ENCODE assay signal across 19 mouse cellular contexts in genomic region chr1:191281171-191281570, GRCm38 (mm10). TPM values are rescaled to one million over a fixed set of nuclear protein-coding genes. Genes with fewer than 3 reads are reported as not detected.
DNase-seq lines count a peak whose midpoint lies in the region; ATAC-seq and TF ChIP-seq lines count a peak whose summit lies in the region.
"Had no signal": no experiment of that assay in that cellular context is flagged by ENCODE, and none has a peak within 500 bp of the region (broad histone marks: within the 10 kb centered on the region; RNA-seq: fewer than 3 reads in every experiment).

No protein-coding gene starts in this region.

- no peak overlapping the region for H3K27ac ChIP-seq in liver, adult 2 months (replicated peaks; ENCODE audit: insufficient read depth, low read depth, low read length)
- no peak overlapping the region for H3K27ac ChIP-seq in liver, embryonic 11.5 days (ENCODE audit: low read depth, low read length)
- H3K27ac ChIP-seq: forebrain, embryonic 15.5 days; hindbrain, embryonic 12.5 days; limb, embryonic 12.5 days; neural tube, embryonic 15.5 days had no signal

- peak; percentile 14 for DNase-seq in liver, adult 2 months (ENCODE audit: extremely low read depth, low read depth, low spot score)
- DNase-seq in liver, embryonic 11.5 days (ENCODE audit: low spot score): no peak
- DNase-seq in G1E (ENCODE audit: low spot score): no peak
- DNase-seq in adrenal gland, postnatal 4 days (ENCODE audit: low spot score in 2 of 2): no peak
- no peak for DNase-seq in cerebellum, adult 8-10 months
- no peak for DNase-seq in adrenal gland, postnatal 10 days
- DNase-seq: gastrocnemius, postnatal 14 days; kidney, postnatal 25 days; spleen, adult 18-20 months had no signal

- H3K9ac ChIP-seq in liver, adult 2 months (ENCODE audit: low read depth, low read length): no peak overlapping the region
- no peak overlapping the region for H3K9ac ChIP-seq in liver, embryonic 11.5 days (ENCODE audit: low read depth, low read length)
- H3K9ac ChIP-seq: forebrain, embryonic 15.5 days; heart, embryonic 12.5 days; hindbrain, embryonic 12.5 days; limb, embryonic 12.5 days; lung, embryonic 15.5 days; neural tube, embryonic 15.5 days had no signal

- 78% methylated on average over 7 of the region's 7 CpGs for WGBS in liver, adult 2 months
- 49% methylated on average over 7 of the region's 7 CpGs for WGBS in liver, embryonic 11.5 days

- H3K9me3 ChIP-seq in liver, embryonic 11.5 days (ENCODE audit: control insufficient read depth, low read length): no peaks in the 10 kb centered on the region
- H3K9me3 ChIP-seq in G1E (replicated peaks): no peaks in the 10 kb centered on the region
- H3K9me3 ChIP-seq: forebrain, embryonic 15.5 days; heart, embryonic 12.5 days; hindbrain, embryonic 12.5 days; lung, embryonic 15.5 days; neural tube, embryonic 15.5 days had no signal

- no peaks in the 10 kb centered on the region for H3K79me2 ChIP-seq in liver, adult 2 months (ENCODE audit: control insufficient read depth, insufficient read depth, low read length)

- no peaks in the 10 kb centered on the region for H3K27me3 ChIP-seq in liver, adult 2 months (ENCODE audit: control insufficient read depth, insufficient read depth, low read length)
- no peaks in the 10 kb centered on the region for H3K27me3 ChIP-seq in liver, embryonic 11.5 days (replicated peaks; ENCODE audit: control insufficient read depth, insufficient read depth, low read length)
- peaks cover 40% of the 10 kb centered on the region for H3K27me3 ChIP-seq in G1E (ENCODE audit: insufficient read depth, low read length)
- H3K27me3 ChIP-seq: forebrain, embryonic 15.5 days; heart, embryonic 12.5 days; hindbrain, embryonic 12.5 days; limb, embryonic 12.5 days; lung, embryonic 15.5 days; neural tube, embryonic 15.5 days had no signal

- no peak overlapping the region for H3K4me2 ChIP-seq in liver, embryonic 11.5 days
- H3K4me2 ChIP-seq: forebrain, embryonic 15.5 days; heart, embryonic 12.5 days; hindbrain, embryonic 12.5 days; limb, embryonic 12.5 days; lung, embryonic 15.5 days; neural tube, embryonic 15.5 days had no signal

- no peaks in the 10 kb centered on the region for H3K36me3 ChIP-seq in liver, adult 2 months (ENCODE audit: control insufficient read depth, insufficient read depth, low read length)
- H3K36me3 ChIP-seq in liver, embryonic 11.5 days (ENCODE audit: control insufficient read depth, insufficient read depth, low read length): no peaks in the 10 kb centered on the region
- no peaks in the 10 kb centered on the region for H3K36me3 ChIP-seq in G1E (replicated peaks)
- H3K36me3 ChIP-seq: forebrain, embryonic 15.5 days; heart, embryonic 12.5 days; hindbrain, embryonic 12.5 days; limb, embryonic 12.5 days; lung, embryonic 15.5 days; neural tube, embryonic 15.5 days had no signal

- no peak overlapping the region for H3K4me3 ChIP-seq in liver, adult 2 months (ENCODE audit: insufficient read depth, low read depth, low read length)
- H3K4me3 ChIP-seq in liver, embryonic 11.5 days (ENCODE audit: low read depth, low read length): no peak overlapping the region
- no peak overlapping the region for H3K4me3 ChIP-seq in G1E (ENCODE audit: low read depth, low read length)
- H3K4me3 ChIP-seq: forebrain, embryonic 15.5 days; heart, embryonic 12.5 days; hindbrain, embryonic 12.5 days; limb, embryonic 12.5 days; lung, embryonic 15.5 days; neural tube, embryonic 15.5 days had no signal

- no peaks in the 10 kb centered on the region; the same call in 1 of the 2 replicates for H3K4me1 ChIP-seq in liver, adult 2 months (ENCODE audit: control insufficient read depth, insufficient read depth, low read length)
- peaks cover 4% of the 10 kb centered on the region for H3K4me1 ChIP-seq in liver, embryonic 11.5 days (replicated peaks; ENCODE audit: control insufficient read depth, insufficient read depth, low read length)
- H3K4me1 ChIP-seq in G1E (ENCODE audit: insufficient read depth, low read depth, low read length): 0 out of 2 replicates have a peak, but pooled peaks cover 2% of the 10 kb centered on the region
- H3K4me1 ChIP-seq: forebrain, embryonic 15.5 days; hindbrain, embryonic 12.5 days; limb, embryonic 12.5 days; neural tube, embryonic 15.5 days had no signal

- no peak for TF ChIP-seq POLR2A in liver, adult 2 months (IDR thresholded peaks at IDR 0.05; ENCODE audit: extremely low read depth, insufficient read depth, low read length)

- no peak for ATAC-seq in liver, embryonic 11.5 days (replicated peaks; ENCODE audit: low FRiP score)
- ATAC-seq in G1E (ENCODE audit: extremely low read depth, insufficient number of reproducible peaks, low FRiP score, poor library complexity, severe bottlenecking): peak; percentile 60
- ATAC-seq in common myeloid progenitor, adult 5-6 weeks (replicated peaks; ENCODE audit: low read depth, poor library complexity, severe bottlenecking): peak; percentile 92
- ATAC-seq in megakaryocyte progenitor cell, adult 5-6 weeks (replicated peaks; ENCODE audit: poor library complexity): peak; percentile 87
- ATAC-seq: activated CD4-positive, CD25-positive, alpha-beta regulatory T cell, adult 4 months; forebrain, embryonic 15.5 days; intestine, embryonic 16.5 days had no signal

- no peak for TF ChIP-seq CTCF in liver, adult 2 months (IDR thresholded peaks at IDR 0.05; ENCODE audit: low read depth, low read length)
- no peak for TF ChIP-seq CTCF in G1E (IDR thresholded peaks at IDR 0.05; ENCODE audit: low read depth, low read length)

RNA-seq across cellular contexts. Expression of gene Nenf, which starts 36.8 kb away (rescaled TPM):
- 21.0 and 24.3 TPM in 2 replicates for total RNA-seq in liver, adult 2 months (2014; rRNA removed)
- polyA plus RNA-seq in liver, adult 2 months (2012; rRNA removed): 22.2 and 31.5 TPM in 2 replicates
- polyA plus RNA-seq in liver, embryonic 11.5 days (2014; fragmentation: Nextera tagmentation; extraction: Ambion mirVana): 53.6 and 56.4 TPM in 2 replicates
- total RNA-seq in G1E (2014; fragmentation: Nextera tagmentation): 50.9 and 65.1 TPM in 2 replicates
- total RNA-seq in G1E (2017): 24.7 and 34.0 TPM in 2 replicates
- polyA plus RNA-seq in G1E (2012): 52.0 and 60.8 TPM in 2 replicates
- total RNA-seq in common myeloid progenitor, adult 5-6 weeks (2017): 15.9 and 19.2 TPM in 2 replicates
- total RNA-seq in megakaryocyte progenitor cell, adult 5-6 weeks (2015): 23.8 and 29.8 TPM in 2 replicates
- 7.6 and 8.7 TPM in 2 replicates for total RNA-seq in megakaryocyte progenitor cell, adult 5-6 weeks (2017)
- 100 to 1,000 TPM; 127 to 129 TPM for total RNA-seq in adrenal gland, postnatal 4 days (2021)
- total RNA-seq in adrenal gland, postnatal 10 days (2021): 10 to 100 TPM; 97.5 to 97.6 TPM

RNA-seq across cellular contexts. Expression of gene Tmem206, which starts 44.5 kb away (rescaled TPM):
- 1.0 and 1.9 TPM in 2 replicates for total RNA-seq in liver, adult 2 months (2014; rRNA removed)
- polyA plus RNA-seq in liver, adult 2 months (2012; rRNA removed): 1.4 and 1.5 TPM in 2 replicates
- 15.4 and 18.8 TPM in 2 replicates for polyA plus RNA-seq in liver, embryonic 11.5 days (2014; fragmentation: Nextera tagmentation; extraction: Ambion mirVana)
- total RNA-seq in G1E (2014; fragmentation: Nextera tagmentation) (18.8 and 22.6 TPM in 2 replicates), G1E (2017) (8.0 and 9.2 TPM in 2 replicates)
- 3.4 and 3.7 TPM in 2 replicates for polyA plus RNA-seq in G1E (2012)
- total RNA-seq in common myeloid progenitor, adult 5-6 weeks (2017): 28.1 and 32.6 TPM in 2 replicates
- total RNA-seq in megakaryocyte progenitor cell, adult 5-6 weeks (2015): 20.8 and 23.8 TPM in 2 replicates
- 22.0 and 25.4 TPM in 2 replicates for total RNA-seq in megakaryocyte progenitor cell, adult 5-6 weeks (2017)
- 10 to 100 TPM in 1 of 2 experiments, 1 to 10 TPM in 1; 8.0 to 10.4 TPM for total RNA-seq in adrenal gland, postnatal 4 days (2021)
- 1 to 10 TPM; 5.8 to 6.7 TPM for total RNA-seq in adrenal gland, postnatal 10 days (2021)
